Mouse (Mus musculus): ENCODE results near the gene Foxd1.

Gene Foxd1

GRCm38 (mm10) chr13:98356176-98356972 is 2.3 kb downstream of the Foxd1 start:
- DNase-seq: no peak

- no peak for DNase-seq
These were observed 3.0 kb downstream of the Foxd1 start for GRCm38 (mm10) chr13:98356973-98357425.

- DNase-seq: no peak
These were observed 3.7 kb downstream of the Foxd1 start for GRCm38 (mm10) chr13:98357433-98358423.

- DNase-seq: no peak
These were observed 4.6 kb downstream of the Foxd1 start for GRCm38 (mm10) chr13:98358424-98359181.

GRCm38 (mm10) chr13:98359337-98359736 is 5.3 kb downstream of the Foxd1 start:
- no peak for DNase-seq

- no peak for DNase-seq
These were observed 6.3 kb downstream of the Foxd1 start for GRCm38 (mm10) chr13:98360391-98360790.

- DNase-seq: no peak
These were observed 7.1 kb downstream of the Foxd1 start for GRCm38 (mm10) chr13:98361161-98361560.

- DNase-seq: no peak
These were observed 9.0 kb downstream of the Foxd1 start for GRCm38 (mm10) chr13:98363046-98363445.

- DNase-seq: no peak
These were observed 11.0 kb downstream of the Foxd1 start for GRCm38 (mm10) chr13:98365081-98365480.

GRCm38 (mm10) chr13:98365766-98366421 is 11.9 kb downstream of the Foxd1 start:
- DNase-seq: no peak

- no peak for DNase-seq
These were observed 12.6 kb downstream of the Foxd1 start for GRCm38 (mm10) chr13:98366469-98367275.

GRCm38 (mm10) chr13:98367601-98368000 is 13.6 kb downstream of the Foxd1 start:
- DNase-seq: no peak

- DNase-seq: no peak
These were observed 15.0 kb downstream of the Foxd1 start for GRCm38 (mm10) chr13:98369046-98369445.

- no peak for DNase-seq
These were observed 20.5 kb downstream of the Foxd1 start for GRCm38 (mm10) chr13:98374560-98374959.

- no peak for DNase-seq
These were observed 20.9 kb downstream of the Foxd1 start for GRCm38 (mm10) chr13:98374979-98375378.

GRCm38 (mm10) chr13:98377746-98378145 is 23.7 kb downstream of the Foxd1 start:
- DNase-seq: no peak

GRCm38 (mm10) chr13:98382751-98383150 is 28.7 kb downstream of the Foxd1 start:
- no peak for DNase-seq

- no peak for DNase-seq
These were observed 30.0 kb downstream of the Foxd1 start for GRCm38 (mm10) chr13:98383911-98384498.

GRCm38 (mm10) chr13:98385877-98386276 is 31.8 kb downstream of the Foxd1 start:
- no peak for DNase-seq

- no peak for DNase-seq
These were observed 35.0 kb downstream of the Foxd1 start for GRCm38 (mm10) chr13:98389092-98389491.

GRCm38 (mm10) chr13:98390363-98390762 is 36.3 kb downstream of the Foxd1 start:
- no peak for DNase-seq
